In the genomic region with DNA sequence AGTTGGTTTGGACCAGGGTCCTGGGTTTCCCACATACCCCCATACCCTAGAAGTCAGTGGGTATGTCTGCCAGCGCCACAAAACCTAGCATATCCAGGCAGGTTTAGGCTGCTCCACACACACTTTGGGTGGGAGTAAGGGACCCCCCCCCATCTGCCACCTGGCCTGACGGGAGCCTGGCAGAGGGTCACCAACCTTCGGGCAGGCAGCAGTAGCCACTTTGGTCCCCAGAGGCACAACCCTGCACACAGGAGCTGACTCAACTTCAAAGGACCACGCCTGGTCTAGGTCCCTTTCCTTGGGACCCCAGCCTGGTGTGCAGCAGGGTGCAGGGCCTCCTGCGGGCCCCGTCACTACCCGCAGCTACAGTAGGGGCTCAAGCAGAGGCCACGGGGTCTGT, we compare ENCODE assay signal across 27 mouse cellular contexts. TPM values are rescaled to one million over a fixed set of nuclear protein-coding genes. Genes with fewer than 3 reads are reported as not detected.
A peak's percentile ranks its signal among the peaks of the same experiment; 100 is the strongest.
DNase-seq lines count a peak whose midpoint lies in the region; ATAC-seq and TF ChIP-seq lines count a peak whose summit lies in the region.
"Had no signal": no experiment of that assay in that cellular context is flagged by ENCODE, and none has a peak within 500 bp of the region (broad histone marks: within the 10 kb centered on the region; RNA-seq: fewer than 3 reads in every experiment).

No protein-coding gene starts in this region.

- H3K9me3 ChIP-seq in kidney, postnatal 0 days (replicated peaks; ENCODE audit: low read length), result no peaks in the 10 kb centered on the region
- H3K9me3 ChIP-seq in embryonic facial prominence, embryonic 13.5 days, result no peaks in the 10 kb centered on the region
- H3K9me3 ChIP-seq in stomach, embryonic 15.5 days, result no peaks in the 10 kb centered on the region
- H3K9me3 ChIP-seq: forebrain, embryonic 10.5 days; heart, embryonic 12.5 days; liver, embryonic 12.5 days; megakaryocyte, embryonic 14.5 days; neural tube, embryonic 13.5 days had no signal

- WGBS in heart, adult 2 months, result 80% methylated on average over 8 of the region's 8 CpGs
- 69% methylated on average over 8 of the region's 8 CpGs for WGBS in kidney, postnatal 0 days
- WGBS in embryonic facial prominence, embryonic 13.5 days, result 81% methylated on average over 8 of the region's 8 CpGs
- WGBS in stomach, embryonic 15.5 days, result 72% methylated on average over 8 of the region's 8 CpGs

- no peak overlapping the region for H3K4me2 ChIP-seq in kidney, postnatal 0 days (ENCODE audit: low read length)
- no peak overlapping the region for H3K4me2 ChIP-seq in embryonic facial prominence, embryonic 13.5 days
- H3K4me2 ChIP-seq in stomach, embryonic 15.5 days, result peak overlapping the region; percentile 21; the same call in 1 of the 2 replicates
- H3K4me2 ChIP-seq: heart, embryonic 12.5 days; hindbrain, embryonic 14.5 days; liver, embryonic 12.5 days; neural tube, embryonic 13.5 days had no signal

- H3K27me3 ChIP-seq in heart, adult 2 months (ENCODE audit: control insufficient read depth, insufficient read depth, low read length), result no peaks in the 10 kb centered on the region
- no peaks in the 10 kb centered on the region for H3K27me3 ChIP-seq in kidney, postnatal 0 days (ENCODE audit: insufficient read depth, low read length)
- no peaks in the 10 kb centered on the region for H3K27me3 ChIP-seq in embryonic facial prominence, embryonic 13.5 days
- H3K27me3 ChIP-seq in stomach, embryonic 15.5 days (replicated peaks), result no peaks in the 10 kb centered on the region
- H3K27me3 ChIP-seq: heart, embryonic 12.5 days; liver, embryonic 12.5 days; neural tube, embryonic 13.5 days had no signal

- H3K4me3 ChIP-seq in heart, adult 2 months, result no peak overlapping the region
- H3K4me3 ChIP-seq in kidney, postnatal 0 days (replicated peaks; ENCODE audit: low read depth, low read length), result no peak overlapping the region
- no peak overlapping the region for H3K4me3 ChIP-seq in embryonic facial prominence, embryonic 13.5 days
- no peak overlapping the region for H3K4me3 ChIP-seq in stomach, embryonic 15.5 days (replicated peaks)
- H3K4me3 ChIP-seq: forebrain, embryonic 10.5 days; heart, embryonic 12.5 days; liver, embryonic 12.5 days; megakaryocyte, embryonic 14.5 days; neural tube, embryonic 13.5 days had no signal

- no peaks in the 10 kb centered on the region for H3K79me2 ChIP-seq in heart, adult 2 months (replicated peaks; ENCODE audit: control insufficient read depth, insufficient read depth, low read length)

- H3K4me1 ChIP-seq in heart, adult 2 months (ENCODE audit: control insufficient read depth, insufficient read depth, low read length), result peaks cover 5% of the 10 kb centered on the region
- H3K4me1 ChIP-seq in kidney, postnatal 0 days (replicated peaks; ENCODE audit: insufficient read depth, low read length), result peaks cover 26% of the 10 kb centered on the region
- peaks cover 23% of the 10 kb centered on the region for H3K4me1 ChIP-seq in embryonic facial prominence, embryonic 13.5 days
- H3K4me1 ChIP-seq in stomach, embryonic 15.5 days, result peaks cover 36% of the 10 kb centered on the region

- H3K27ac ChIP-seq in heart, adult 2 months, result no peak overlapping the region
- H3K27ac ChIP-seq in kidney, postnatal 0 days, result peak overlapping the region; percentile 69
- H3K27ac ChIP-seq in embryonic facial prominence, embryonic 13.5 days, result peak overlapping the region; percentile 45; the same call in 1 of the 2 replicates
- peak overlapping the region; percentile 67 for H3K27ac ChIP-seq in stomach, embryonic 15.5 days
- H3K27ac ChIP-seq: forebrain, embryonic 10.5 days; hindbrain, embryonic 14.5 days; liver, embryonic 12.5 days; neural tube, embryonic 13.5 days had no signal

- intact Hi-C loops in heart, adult 2 months (cut with DNase I), result no loop called here

- DNase-seq in heart, adult 11 months, result peak; percentile 93
- no peak for DNase-seq in heart, adult 2 months
- DNase-seq in kidney, postnatal 0 days (ENCODE audit: low spot score), result no peak
- DNase-seq in kidney, adult 8-10 months, result no peak
- no peak for DNase-seq in left cerebral cortex, adult 18-20 months (ENCODE audit: low spot score in 2 of 2)
- no peak for DNase-seq in testis, postnatal 14 days (ENCODE audit: low spot score)
- DNase-seq: adrenal gland, postnatal 14 days; cerebellum, adult 11-12 months; cerebellum, postnatal 25 days; embryo, embryonic 11 days; forebrain, postnatal 0 days; heart, postnatal 14 days; layer of hippocampus, adult 9-11 months; lung, adult 2 months; midbrain, embryonic 14.5 days; right cerebral cortex, postnatal 14 days; thymus, postnatal 4 days had no signal

- no peak for TF ChIP-seq POLR2A in heart, adult 2 months (IDR thresholded peaks at IDR 0.05; ENCODE audit: insufficient read depth, low read depth, low read length)

- TF ChIP-seq CTCF in heart, adult 2 months (IDR thresholded peaks at IDR 0.05), result no peak
- TF ChIP-seq CTCF in kidney, postnatal 0 days (IDR thresholded peaks at IDR 0.05; ENCODE audit: low read depth), result no peak

- H3K36me3 ChIP-seq in heart, adult 2 months (ENCODE audit: control insufficient read depth, insufficient read depth, low read length), result no peaks in the 10 kb centered on the region
- H3K36me3 ChIP-seq in kidney, postnatal 0 days (ENCODE audit: insufficient read depth, low read length), result peaks cover 14% of the 10 kb centered on the region; the same call in 1 of the 2 replicates
- H3K36me3 ChIP-seq in embryonic facial prominence, embryonic 13.5 days, result peaks cover 46% of the 10 kb centered on the region
- H3K36me3 ChIP-seq in stomach, embryonic 15.5 days, result peaks cover 13% of the 10 kb centered on the region

- TF ChIP-seq EP300 in heart, adult 2 months (IDR thresholded peaks at IDR 0.05; ENCODE audit: insufficient read depth, low read depth, low read length), result no peak

- no peak for ATAC-seq in kidney, postnatal 0 days (replicated peaks; ENCODE audit: low FRiP score, low read depth)
- ATAC-seq in embryonic facial prominence, embryonic 13.5 days (ENCODE audit: insufficient number of reproducible peaks, insufficient read depth, low FRiP score, low TSS enrichment, low read depth), result no peak
- ATAC-seq in stomach, embryonic 15.5 days (ENCODE audit: insufficient read depth, low FRiP score, low read depth), result no peak
- ATAC-seq: forebrain, postnatal 0 days; liver, embryonic 12.5 days had no signal

- no peak overlapping the region for H3K9ac ChIP-seq in heart, adult 2 months (ENCODE audit: low read depth, low read length)
- H3K9ac ChIP-seq in kidney, postnatal 0 days (ENCODE audit: low read depth, low read length), result no peak overlapping the region; the same call in 1 of the 2 replicates
- H3K9ac ChIP-seq in embryonic facial prominence, embryonic 13.5 days, result no peak overlapping the region
- no peak overlapping the region for H3K9ac ChIP-seq in stomach, embryonic 15.5 days
- H3K9ac ChIP-seq: forebrain, postnatal 0 days; heart, embryonic 12.5 days; hindbrain, embryonic 14.5 days; liver, embryonic 12.5 days; neural tube, embryonic 13.5 days had no signal

RNA-seq across cellular contexts. Expression of a gene that starts 0.5 kb away (rescaled TPM):
- total RNA-seq in heart, adult 2 months (2021), result under 1 TPM; 0.50 to 0.52 TPM
- polyA plus RNA-seq in heart, adult 2 months (2012; rRNA removed), result 0.26 and 0.82 TPM in 2 replicates
- 24.5 and 24.8 TPM in 2 replicates for polyA plus RNA-seq in kidney, postnatal 0 days (2015; fragmentation: Nextera tagmentation; extraction: Ambion mirVana)
- 2.5 and 5.2 TPM in 2 replicates for polyA plus RNA-seq in embryonic facial prominence, embryonic 13.5 days (2015; fragmentation: Nextera tagmentation; extraction: Ambion mirVana)
- polyA plus RNA-seq in stomach, embryonic 15.5 days (2015; fragmentation: Nextera tagmentation; extraction: Ambion mirVana), result 50.0 and 67.2 TPM in 2 replicates
- total RNA-seq in left cerebral cortex, adult 18-20 months (2021), result under 1 TPM; 0.61 to 0.86 TPM
- total RNA-seq: MEL had no signal

RNA-seq across cellular contexts. Expression of a gene that starts 26.9 kb away (rescaled TPM):
- 10 to 100 TPM; 51.4 to 55.6 TPM for total RNA-seq in heart, adult 2 months (2021)
- polyA plus RNA-seq in heart, adult 2 months (2012; rRNA removed), result 31.4 and 36.6 TPM in 2 replicates
- polyA plus RNA-seq in kidney, postnatal 0 days (2015; fragmentation: Nextera tagmentation; extraction: Ambion mirVana), result 132 and 152 TPM in 2 replicates
- 105 and 112 TPM in 2 replicates for polyA plus RNA-seq in embryonic facial prominence, embryonic 13.5 days (2015; fragmentation: Nextera tagmentation; extraction: Ambion mirVana)
- 53.3 and 54.1 TPM in 2 replicates for polyA plus RNA-seq in stomach, embryonic 15.5 days (2015; fragmentation: Nextera tagmentation; extraction: Ambion mirVana)
- total RNA-seq in left cerebral cortex, adult 18-20 months (2021), result 100 to 1,000 TPM; 290 to 308 TPM

RNA-seq across cellular contexts. Expression of a gene that starts 29.5 kb away (rescaled TPM):
- total RNA-seq in heart, adult 2 months (2021), result not detected
- 0.08 and 0.20 TPM in 2 replicates for polyA plus RNA-seq in heart, adult 2 months (2012; rRNA removed)
- polyA plus RNA-seq in kidney, postnatal 0 days (2015; fragmentation: Nextera tagmentation; extraction: Ambion mirVana), result 0.04 and 0.06 TPM in 2 replicates
- polyA plus RNA-seq in embryonic facial prominence, embryonic 13.5 days (2015; fragmentation: Nextera tagmentation; extraction: Ambion mirVana), result not detected in 2 replicates
- 0.23 and 0.31 TPM in 2 replicates for polyA plus RNA-seq in stomach, embryonic 15.5 days (2015; fragmentation: Nextera tagmentation; extraction: Ambion mirVana)
- under 1 TPM; 0.63 to 0.72 TPM for total RNA-seq in left cerebral cortex, adult 18-20 months (2021)
- total RNA-seq: adrenal gland, postnatal 14 days; forebrain, postnatal 0 days had no signal
- polyA plus RNA-seq: forebrain, embryonic 10.5 days; limb, embryonic 11.5 days had no signal

RNA-seq across cellular contexts. Expression of a gene that starts 34.0 kb away (rescaled TPM):
- total RNA-seq in heart, adult 2 months (2021), result 10 to 100 TPM; 43.9 to 51.8 TPM
- polyA plus RNA-seq in heart, adult 2 months (2012; rRNA removed), result 47.5 and 52.6 TPM in 2 replicates
- polyA plus RNA-seq in kidney, postnatal 0 days (2015; fragmentation: Nextera tagmentation; extraction: Ambion mirVana), result 220 and 238 TPM in 2 replicates
- polyA plus RNA-seq in embryonic facial prominence, embryonic 13.5 days (2015; fragmentation: Nextera tagmentation; extraction: Ambion mirVana), result 386 and 390 TPM in 2 replicates
- 295 and 299 TPM in 2 replicates for polyA plus RNA-seq in stomach, embryonic 15.5 days (2015; fragmentation: Nextera tagmentation; extraction: Ambion mirVana)
- total RNA-seq in left cerebral cortex, adult 18-20 months (2021), result 10 to 100 TPM; 54.3 to 62.5 TPM

RNA-seq across cellular contexts. Expression of a gene that starts 43.2 kb away (rescaled TPM):
- total RNA-seq in heart, adult 2 months (2021), result 1 to 10 TPM; 3.8 to 4.7 TPM
- 9.7 and 11.9 TPM in 2 replicates for polyA plus RNA-seq in heart, adult 2 months (2012; rRNA removed)
- polyA plus RNA-seq in kidney, postnatal 0 days (2015; fragmentation: Nextera tagmentation; extraction: Ambion mirVana), result 32.9 and 38.7 TPM in 2 replicates
- polyA plus RNA-seq in embryonic facial prominence, embryonic 13.5 days (2015; fragmentation: Nextera tagmentation; extraction: Ambion mirVana), result 7.5 and 8.3 TPM in 2 replicates
- 14.8 and 15.5 TPM in 2 replicates for polyA plus RNA-seq in stomach, embryonic 15.5 days (2015; fragmentation: Nextera tagmentation; extraction: Ambion mirVana)
- 1 to 10 TPM; 2.7 to 3.2 TPM for total RNA-seq in left cerebral cortex, adult 18-20 months (2021)
